Mouse (Mus musculus): ENCODE measurements around the gene Gm10277.

Gene Gm10277

DNA sequence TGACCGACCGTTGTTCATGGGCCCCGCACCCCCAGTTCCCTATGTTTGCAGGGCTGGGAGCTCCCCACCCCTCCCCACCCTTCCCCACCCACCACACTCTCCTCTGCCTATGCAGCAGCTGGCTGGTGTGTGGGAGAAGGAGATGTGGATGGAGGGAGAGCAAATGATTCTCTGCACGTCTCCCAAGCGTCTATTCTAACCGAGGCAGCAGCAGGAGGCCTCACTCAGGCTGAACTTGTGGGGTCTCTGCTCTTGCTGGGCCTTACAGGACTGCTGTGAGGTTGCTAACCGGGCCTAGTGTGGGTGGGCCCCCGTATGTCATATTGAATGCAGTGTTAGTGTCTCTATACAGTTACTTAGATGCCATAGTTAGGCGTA lies 12.9 kb upstream of the Gm10277 start:
- DNase-seq (ENCODE audit: low read depth, low spot score) = no peak

DNA sequence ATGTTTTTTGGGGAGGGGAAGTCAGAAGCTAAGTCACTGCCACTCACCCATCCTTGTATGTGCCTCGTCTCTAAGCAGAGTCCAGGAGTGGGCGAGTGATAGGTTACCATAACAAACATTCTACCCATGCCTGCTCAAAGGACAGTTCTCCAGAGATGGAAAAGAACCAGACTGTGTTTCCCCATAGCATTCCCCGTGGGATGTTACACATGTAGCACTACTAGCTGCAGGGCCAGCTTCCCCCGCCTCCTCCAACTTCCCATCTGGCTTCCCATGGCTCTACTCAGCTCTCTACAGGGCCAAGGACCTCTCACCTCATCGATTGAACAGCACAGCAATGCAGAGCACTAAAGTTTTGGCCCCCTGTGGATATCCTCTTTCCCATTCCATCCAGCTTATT lies 7.7 kb upstream of the Gm10277 start:
- no peak for DNase-seq (ENCODE audit: low read depth, low spot score)

DNA sequence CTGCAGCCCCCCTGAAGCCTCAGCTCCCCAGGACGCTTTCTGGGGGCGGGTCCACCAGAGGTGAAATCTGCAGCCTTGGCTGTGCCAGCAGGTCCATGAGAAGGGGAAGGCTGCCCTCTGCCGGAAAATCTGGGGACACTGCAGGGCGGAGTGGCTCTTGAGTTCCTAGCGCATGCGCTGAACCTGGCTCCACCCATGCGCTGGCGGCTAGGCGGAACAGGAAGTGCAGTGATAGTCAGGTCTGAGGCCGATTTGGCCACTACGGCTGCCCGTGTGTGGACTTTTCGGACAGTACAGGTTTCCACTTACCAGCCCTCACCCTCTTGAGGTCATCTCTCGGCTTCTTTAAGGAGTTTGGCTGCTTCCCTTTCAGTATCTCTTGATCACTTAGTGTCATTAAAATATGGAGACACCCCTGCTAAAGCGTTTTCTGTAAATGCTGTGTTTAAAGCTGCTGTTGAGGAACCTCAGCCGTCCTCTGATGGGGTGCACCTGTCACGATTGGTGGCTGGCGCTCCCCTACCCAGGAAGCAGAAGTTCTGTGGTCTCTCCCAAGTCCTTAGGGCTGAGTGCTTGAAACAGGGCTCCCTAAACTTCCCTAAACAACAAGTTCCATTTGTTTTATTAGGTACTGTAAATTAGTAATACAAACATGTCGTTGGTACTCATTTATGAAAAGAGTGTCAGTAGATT lies 5.8 kb upstream of the Gm10277 start:
- peak; percentile 97 for DNase-seq (ENCODE audit: low read depth, low spot score)

DNA sequence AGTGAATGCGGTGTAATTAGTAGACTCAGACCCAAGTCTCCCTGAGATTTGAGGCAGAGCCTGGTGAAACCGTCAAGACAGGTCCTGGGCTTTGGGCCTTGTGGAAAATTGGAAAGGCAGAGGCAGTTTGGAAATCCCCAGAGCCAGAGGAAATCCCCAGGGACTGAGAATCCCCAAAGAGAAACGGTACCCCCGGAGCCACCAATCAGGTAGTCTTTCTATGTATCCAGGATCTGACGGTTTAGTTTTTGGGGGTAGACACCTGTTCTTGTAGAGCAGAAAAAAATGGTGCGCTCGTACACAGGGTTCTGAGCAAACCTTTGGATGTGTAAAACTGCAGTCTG lies 5.0 kb upstream of the Gm10277 start:
- DNase-seq (ENCODE audit: low read depth, low spot score) = no peak

DNA sequence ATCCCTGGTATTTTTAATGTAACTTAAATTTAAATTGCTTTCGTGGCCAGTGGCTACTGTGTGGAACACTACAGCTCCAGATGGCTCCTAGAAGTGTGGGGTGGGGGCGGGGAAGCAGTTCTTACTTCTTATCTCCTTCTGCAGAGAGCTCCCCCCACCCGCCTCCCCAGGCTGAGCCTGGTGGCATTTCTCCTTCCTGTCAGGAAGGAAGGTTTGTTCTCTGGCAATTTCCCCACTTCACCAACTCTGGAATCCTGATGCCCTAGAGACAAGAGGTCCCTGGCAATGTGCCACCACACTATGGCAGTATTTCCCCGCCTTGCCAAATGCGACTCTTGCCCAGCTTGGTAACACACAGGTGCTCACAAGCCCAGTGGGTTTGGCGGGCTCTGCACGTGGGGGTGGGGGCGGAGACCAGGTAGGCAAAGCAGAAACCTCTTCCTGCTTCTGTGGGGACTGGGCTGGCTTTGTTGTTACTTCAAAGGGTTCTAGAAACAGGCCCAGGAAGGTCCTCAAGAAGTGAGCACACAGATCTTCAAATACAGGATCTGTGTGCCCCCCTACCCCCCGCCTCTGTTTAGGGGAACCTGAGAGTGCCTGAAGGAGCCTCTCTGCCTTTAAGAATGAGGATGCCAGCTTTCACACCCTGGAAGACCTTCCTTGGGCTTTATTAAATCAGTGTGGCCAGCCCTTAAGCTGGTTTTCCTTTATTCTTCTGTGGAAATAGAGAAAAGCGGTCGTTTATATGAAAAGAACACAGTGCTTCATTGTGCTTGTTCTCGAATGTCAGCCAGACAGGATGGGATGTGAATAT lies 4.4 kb upstream of the Gm10277 start:
- DNase-seq (ENCODE audit: low read depth, low spot score) = no peak

DNA sequence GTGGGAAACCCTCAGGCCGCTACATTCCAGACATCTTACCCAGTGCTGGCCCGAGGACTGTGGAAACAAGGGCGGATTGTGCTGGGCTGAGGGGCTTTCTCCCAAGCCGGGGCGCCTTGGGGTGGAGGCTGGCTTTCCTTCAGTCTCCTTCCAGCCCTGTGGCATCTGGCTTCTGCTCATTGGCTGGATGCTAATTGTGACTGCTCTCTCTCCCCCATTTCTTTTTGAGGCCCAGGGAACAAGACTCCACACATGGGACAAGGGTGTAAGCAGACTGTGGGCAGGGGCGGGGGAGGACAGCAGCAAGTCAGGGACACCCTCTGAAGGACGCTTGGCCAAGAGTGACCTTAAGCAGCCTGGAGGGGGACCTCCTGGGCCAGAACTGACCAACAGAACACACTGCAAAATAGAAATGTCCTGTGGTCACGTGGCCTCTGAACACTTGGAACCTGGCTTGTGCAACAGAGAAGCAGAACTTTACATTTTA lies 3.7 kb upstream of the Gm10277 start:
- DNase-seq (ENCODE audit: low read depth, low spot score) = peak; percentile 57

DNA sequence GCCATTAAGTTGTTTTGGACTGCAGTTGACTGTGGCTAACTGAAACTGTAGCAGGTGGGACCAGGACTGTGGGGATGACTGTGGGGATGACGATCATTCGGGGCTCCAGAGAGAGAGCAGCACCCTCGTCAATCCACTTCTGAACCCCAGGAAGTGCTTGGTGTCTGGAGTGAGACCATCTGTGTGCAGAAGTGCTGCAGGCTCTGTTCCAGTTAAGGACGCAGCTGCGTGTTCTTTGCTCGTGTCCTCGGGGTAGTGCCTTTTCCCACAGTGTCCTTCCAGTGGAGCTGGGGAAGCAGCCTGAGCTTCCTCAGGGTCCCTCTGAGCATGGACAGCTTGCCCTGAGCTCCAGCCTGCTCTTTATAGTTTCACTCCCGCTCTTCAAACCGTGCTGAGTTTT lies 2.7 kb upstream of the Gm10277 start:
- DNase-seq (ENCODE audit: low read depth, low spot score) = no peak

DNA sequence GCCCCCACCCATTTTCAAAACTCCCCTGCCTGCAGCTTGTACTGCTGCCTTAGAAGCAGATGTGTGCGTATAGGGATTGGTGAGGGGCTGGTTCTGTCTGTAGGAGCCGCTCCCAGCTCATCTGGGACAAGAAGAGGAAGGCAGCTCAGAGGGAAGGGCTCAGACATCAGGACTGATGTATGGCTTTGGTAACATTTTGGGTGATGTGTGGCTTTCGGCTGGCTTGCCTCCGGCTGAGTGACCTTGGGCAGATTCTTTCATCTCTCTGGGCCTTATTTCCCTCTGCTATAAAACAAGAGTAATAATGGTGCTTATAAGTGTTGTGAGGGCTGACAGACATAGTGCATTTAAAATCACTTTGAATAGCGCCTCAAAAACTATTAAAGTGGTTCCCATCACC lies 2.0 kb upstream of the Gm10277 start:
- no peak for DNase-seq (ENCODE audit: low read depth, low spot score)

DNA sequence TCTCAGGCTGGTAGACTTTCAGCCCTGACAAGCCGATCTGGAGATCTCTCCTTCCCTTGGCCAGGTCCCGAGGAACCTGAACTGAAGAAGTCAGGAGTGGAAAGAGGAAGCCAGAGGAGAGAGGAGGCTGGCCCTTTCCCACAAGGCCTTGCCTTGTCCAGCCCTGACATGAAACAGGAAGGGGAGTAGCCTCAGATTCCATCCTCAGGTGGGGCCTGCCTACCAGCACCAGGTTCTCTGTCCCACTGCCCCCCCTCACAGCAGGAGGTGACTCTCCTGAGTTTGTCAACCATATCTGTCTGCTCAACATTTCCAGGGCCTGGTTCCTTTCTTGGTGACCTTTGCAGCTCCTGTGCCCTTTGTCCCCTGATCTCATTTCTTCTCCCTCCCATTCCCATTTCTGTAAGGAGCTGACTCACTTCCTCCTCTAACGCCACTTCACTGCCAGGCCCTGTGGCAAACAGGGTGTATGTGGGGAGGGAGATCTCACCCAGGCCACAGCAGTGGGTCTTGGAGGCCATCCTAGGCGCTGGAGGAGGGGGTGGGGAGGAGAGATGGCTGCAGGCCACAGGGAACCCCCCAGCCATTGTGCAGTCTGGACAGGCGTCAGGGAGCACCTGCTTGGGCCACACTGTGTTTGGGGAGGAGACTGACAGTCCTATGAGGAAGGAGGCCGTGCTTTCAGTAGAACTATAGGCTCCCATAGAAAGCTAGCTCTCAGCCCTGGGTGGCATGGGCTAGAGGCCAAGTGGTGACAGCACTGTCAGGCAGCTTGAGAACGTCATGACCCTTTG lies 1.6 kb downstream of the Gm10277 start:
- no peak for DNase-seq (ENCODE audit: low read depth, low spot score)

DNA sequence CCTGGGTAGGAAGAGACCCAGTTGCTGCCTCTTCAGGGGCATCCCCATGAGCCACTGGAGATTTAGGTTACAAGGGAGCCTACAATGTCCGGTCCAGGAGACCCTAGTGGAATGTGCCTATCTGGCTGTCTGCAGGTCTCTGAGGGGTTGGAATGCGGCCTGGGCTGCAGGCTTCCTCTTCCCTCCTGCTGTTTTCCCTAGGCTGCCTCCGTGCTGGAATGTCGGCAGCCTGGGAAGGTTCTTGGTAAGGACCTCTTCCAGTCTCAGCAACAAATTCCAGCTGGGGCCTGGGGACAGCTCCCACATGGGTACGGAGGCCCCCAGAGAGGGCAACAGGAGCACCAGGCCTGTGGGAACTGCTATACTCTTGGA lies 2.2 kb downstream of the Gm10277 start:
- DNase-seq (ENCODE audit: low read depth, low spot score) = peak; percentile 55

DNA sequence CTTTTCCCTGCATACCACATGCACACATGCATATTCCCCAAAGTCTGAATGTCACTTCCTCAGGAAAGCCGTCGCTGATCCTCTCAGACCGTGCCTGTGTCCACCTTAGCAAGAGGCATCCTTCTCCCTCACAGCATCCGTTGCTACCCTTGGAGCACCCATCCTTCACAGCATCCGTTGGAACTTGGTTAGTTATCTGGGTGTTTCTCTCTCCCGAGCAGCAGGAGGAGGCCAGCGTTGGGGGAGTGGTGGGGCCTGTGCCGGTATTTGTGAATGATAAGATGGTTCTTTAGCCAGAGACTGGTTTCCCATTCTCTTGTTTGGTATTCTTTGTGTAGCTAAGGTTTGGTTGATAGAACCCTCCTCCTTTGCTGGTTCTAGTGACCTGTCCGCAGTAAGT lies 2.7 kb downstream of the Gm10277 start:
- DNase-seq (ENCODE audit: low read depth, low spot score) = no peak

DNA sequence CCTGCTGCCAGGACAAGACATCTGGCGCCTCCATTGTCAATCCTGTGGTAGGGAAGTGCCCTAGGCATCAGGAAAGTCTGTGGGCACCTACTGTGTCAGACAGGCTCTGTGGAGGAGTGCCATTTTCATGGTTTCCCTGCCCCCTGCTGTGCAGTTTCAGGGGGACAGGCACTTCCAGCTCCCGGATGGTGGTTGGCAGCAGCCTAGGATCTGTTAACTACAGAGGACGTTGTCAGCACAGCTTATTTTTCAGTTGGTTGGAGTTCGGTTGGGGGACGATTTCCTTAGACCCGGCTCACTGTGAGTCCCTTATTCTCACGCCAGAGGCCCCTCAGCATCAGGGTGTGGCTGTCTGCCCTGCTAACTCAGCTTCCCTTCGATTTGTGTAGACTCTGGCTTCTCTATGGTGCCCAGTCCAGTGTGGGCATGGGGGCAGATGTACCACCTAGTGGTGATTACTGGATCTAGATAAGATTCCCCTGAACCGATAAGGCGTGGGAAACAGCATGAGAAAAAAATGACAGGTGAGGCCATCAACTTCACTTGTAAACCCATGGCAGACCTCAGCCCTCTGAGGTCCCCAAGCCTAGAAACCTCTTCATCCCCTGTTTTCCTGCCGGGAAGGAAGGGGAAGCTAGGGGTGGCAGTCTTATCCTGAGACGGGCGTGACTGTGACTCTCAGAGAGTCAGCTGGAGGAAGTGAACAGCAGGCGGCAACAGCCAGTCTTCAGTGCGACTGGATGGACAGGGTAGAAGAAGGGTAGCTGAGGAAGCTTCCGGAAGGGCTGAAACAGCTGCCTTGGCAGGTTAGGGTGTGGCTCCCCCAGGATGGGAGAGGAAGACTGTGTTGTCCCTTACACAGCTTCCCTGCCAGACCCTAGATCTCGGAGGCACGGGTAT lies 3.5 kb downstream of the Gm10277 start:
- DNase-seq (ENCODE audit: low read depth, low spot score) = no peak

DNA sequence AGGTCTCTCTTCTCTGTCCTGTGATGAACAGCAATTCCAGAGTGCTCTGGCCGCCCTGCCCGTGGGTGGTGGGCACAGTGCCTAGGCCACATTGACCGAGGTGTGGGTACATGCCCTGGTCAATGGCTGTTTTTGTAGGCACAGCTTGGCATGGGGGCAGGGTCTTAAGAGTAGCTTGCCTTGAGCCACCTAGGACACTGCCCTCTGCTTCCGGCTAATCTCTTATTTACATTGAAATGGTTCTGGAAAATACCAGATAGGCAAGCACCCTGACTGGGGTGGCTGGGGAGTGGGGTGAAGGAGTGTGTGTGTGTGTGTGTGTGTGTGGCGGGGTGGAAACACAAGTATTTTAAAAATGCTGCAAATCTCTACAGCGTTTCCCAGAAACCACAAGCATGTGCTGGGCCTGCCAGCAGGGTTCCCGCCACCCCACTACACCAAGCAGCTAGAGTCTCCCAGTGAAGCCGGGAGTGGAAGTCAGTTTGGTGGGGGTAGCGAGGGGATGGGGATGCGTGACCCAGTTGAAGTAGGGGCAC lies 4.3 kb downstream of the Gm10277 start:
- DNase-seq (ENCODE audit: low read depth, low spot score) = no peak

DNA sequence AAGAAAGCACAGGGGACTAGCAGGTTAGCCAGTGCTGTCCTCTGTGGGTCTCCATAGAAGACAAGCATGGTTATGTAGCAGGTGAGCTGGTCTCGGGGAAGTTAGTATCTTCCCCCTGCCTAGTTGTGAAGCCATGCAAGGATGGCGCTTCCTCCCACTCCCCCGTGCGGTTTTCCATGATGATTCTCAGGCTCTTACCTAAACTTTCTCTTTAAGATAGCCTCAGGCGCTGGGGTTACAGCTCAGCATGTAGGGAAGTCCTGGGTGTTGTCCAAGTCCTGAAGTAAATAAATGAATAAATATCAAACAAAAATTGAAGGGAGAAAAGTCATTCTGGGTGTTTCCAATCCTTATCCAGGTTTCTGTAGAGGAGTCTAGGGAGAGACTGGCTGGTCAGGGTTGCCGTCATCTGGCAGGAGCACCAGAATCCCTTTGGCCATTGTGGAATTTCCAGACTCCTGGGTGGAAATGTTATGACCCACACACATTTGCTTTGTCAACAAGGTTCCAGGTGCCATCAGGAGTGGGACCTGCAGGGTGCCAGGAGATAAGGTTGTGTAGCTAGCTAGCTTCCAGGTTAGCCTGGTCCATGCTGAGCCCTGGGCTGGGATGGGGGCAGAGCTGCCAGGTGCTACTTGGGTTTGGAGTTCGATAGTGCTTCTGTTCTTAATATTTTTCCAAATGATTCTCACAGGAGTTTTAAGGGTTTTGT lies 5.3 kb downstream of the Gm10277 start:
- DNase-seq (ENCODE audit: low read depth, low spot score) = no peak

DNA sequence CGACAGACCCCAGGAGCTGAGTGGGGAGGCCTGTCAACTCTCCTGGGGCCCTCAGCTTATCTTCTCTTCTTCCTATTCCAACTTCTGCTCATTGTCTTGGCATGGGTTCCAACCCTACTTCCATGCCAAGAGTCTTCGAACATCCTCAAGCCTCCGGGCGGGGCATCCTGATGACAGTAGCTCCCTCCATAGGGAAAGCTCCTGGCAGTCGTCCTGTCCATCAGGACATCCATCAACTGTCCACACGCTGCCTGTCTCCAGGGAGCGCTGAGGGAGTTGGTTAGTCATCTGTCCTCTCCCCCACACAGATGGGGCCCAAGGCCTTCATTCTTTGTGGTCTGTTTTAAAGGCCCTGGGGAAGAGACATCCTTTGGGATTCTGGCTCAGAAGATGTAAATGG lies 6.5 kb downstream of the Gm10277 start:
- no peak for DNase-seq (ENCODE audit: low read depth, low spot score)

DNA sequence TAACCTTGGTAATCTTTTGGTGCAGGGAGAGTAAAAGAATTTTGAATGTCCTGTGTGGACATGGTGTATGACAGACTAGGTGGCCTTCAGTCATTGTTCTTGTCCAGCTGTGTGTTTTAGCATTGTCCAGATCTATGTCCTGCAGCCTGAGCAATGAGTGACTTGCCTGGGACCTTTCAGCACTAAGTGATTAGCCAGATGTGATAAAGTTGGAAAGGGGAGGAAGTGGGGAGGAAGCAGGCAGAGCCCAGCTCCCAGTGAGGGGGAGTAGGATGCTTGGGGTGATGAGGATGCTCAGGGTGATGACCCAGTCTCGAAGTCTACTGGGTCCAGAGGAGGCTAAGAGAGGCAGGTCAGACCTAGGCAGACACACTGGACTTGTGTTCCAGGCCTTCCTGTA lies 8.3 kb downstream of the Gm10277 start:
- DNase-seq (ENCODE audit: low read depth, low spot score) = no peak

DNA sequence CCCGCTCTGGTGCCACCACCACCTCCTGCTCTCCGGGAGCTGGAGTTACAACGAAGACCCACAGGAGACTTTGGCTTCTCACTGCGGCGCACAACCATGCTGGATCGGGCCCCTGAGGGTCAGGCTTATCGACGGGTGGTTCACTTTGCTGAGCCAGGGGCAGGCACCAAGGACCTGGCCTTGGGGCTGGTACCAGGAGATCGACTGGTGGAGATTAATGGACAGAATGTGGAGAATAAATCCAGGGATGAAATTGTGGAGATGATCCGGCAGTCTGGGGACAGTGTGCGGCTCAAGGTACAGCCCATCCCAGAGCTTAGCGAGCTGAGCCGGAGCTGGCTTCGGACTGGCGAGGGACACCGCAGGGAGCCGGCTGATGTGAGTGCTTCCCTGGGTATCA lies 9.6 kb downstream of the Gm10277 start:
- no peak for DNase-seq (ENCODE audit: low read depth, low spot score)

DNA sequence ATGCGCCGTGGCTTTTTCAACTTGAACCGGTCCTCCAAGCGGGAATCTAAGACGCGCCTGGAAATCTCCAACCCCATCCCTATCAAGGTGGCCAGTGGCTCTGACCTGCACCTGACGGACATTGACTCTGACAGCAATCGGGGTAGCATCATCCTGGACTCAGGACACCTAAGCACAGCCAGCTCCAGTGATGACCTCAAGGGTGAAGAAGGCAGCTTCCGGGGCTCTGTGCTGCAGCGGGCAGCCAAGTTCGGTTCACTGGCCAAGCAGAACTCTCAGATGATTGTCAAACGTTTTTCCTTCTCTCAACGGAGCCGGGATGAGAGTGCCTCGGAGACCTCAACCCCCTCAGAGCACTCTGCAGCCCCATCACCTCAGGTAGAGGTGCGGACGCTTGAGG lies 10.1 kb downstream of the Gm10277 start:
- no peak for DNase-seq (ENCODE audit: low read depth, low spot score)

DNA sequence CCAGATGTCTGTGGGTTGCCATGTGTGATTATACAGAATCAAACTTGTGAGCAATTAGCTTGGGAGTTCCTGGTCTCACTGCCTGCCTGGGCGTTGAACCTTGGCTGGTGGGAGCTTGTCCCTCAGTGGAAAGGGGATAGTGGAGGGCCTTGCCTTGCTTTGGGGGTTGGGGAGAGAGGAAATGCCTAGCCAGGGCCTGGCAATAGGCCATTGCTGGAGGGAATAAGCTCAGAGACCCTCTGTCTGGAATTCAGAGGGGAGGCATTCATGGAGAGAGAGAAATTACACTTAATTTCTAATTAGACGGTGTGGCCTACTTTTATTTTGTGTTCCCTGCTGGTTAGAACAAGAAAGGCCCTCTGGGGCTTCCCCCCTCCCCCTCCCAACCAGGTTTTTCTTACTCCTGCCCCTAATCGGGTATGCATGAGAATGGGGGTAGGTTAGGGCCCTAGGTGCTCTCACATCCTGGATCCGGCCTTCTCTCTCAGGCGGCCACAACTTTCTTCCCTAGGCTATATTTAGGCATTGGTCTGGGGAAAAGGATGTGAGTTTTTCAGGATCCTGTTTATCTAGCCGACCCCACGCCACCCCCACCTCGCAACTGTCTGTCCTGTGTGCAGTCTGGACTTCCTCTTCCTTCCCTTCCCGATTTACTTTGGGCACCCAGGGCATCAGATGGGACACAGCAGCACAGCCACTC lies 11.7 kb downstream of the Gm10277 start:
- peak; percentile 30 for DNase-seq (ENCODE audit: low read depth, low spot score)
